Mouse (Mus musculus): ENCODE measurements around the gene Gm10271.

GRCm38 (mm10) chr10:116980273-116980672, 7.9 kb upstream of the Gm10271 start:
- TF ChIP-seq CTCF (IDR thresholded peaks at IDR 0.05) = no peak
- no peak for TF ChIP-seq EP300 (IDR thresholded peaks at IDR 0.05)

Measured in lung, postnatal 0 days (tissue).